Mouse (Mus musculus) cortical plate, adult 2 months (tissue): Measurements from ENCODE around the gene Cracr2b. TPM values are rescaled to one million over a fixed set of nuclear protein-coding genes. Genes with fewer than 3 reads are reported as not detected.

Experiments used
- H3K27ac ChIP-seq: fragments of 200-500 bp; 2 replicates; pipeline ENCODE4 v1.5.1; 2012; ENCODE audit warnings: low read length, control low read depth, inconsistent platforms; ENCODE audit not compliant: insufficient read depth
- H3K4me1 ChIP-seq: fragments of 200-500 bp; 2 replicates; pipeline ENCODE4 v1.6.1; 2011; ENCODE audit warnings: low read length; ENCODE audit not compliant: control insufficient read depth, insufficient read depth
- H3K4me3 ChIP-seq: fragments of 200-500 bp; 2 replicates; pipeline ENCODE4 v1.5.1; 2011; ENCODE audit warnings: mild to moderate bottlenecking, low read length, control low read depth; ENCODE audit not compliant: insufficient read depth
- CTCF ChIP-seq: fragments of 200-500 bp; IDR thresholded peaks from 2 replicates; pipeline ENCODE4 v1.5.1; 2011; ENCODE audit warnings: mild to moderate bottlenecking, control low read depth, low read length; ENCODE audit not compliant: insufficient read depth; ENCODE audit errors: extremely low read depth
- POLR2A ChIP-seq: fragments of 200-500 bp; IDR thresholded peaks from 2 replicates; pipeline ENCODE4 v1.6.1; 2011; ENCODE audit warnings: mild to moderate bottlenecking, low read length, control low read depth; ENCODE audit not compliant: insufficient read depth; ENCODE audit errors: extremely low read depth
- polyA plus RNA-seq: library from polyadenylated mRNA; depleted of rRNA; stranded (reverse); fragments of >200 nt; gene quantifications from 2 replicates; pipeline ENCODE4 v1.2.3, GENCODE M21; 2012

Gene Cracr2b
- polyA plus RNA-seq, 1 experiment, result 4.8 TPM

DNA sequence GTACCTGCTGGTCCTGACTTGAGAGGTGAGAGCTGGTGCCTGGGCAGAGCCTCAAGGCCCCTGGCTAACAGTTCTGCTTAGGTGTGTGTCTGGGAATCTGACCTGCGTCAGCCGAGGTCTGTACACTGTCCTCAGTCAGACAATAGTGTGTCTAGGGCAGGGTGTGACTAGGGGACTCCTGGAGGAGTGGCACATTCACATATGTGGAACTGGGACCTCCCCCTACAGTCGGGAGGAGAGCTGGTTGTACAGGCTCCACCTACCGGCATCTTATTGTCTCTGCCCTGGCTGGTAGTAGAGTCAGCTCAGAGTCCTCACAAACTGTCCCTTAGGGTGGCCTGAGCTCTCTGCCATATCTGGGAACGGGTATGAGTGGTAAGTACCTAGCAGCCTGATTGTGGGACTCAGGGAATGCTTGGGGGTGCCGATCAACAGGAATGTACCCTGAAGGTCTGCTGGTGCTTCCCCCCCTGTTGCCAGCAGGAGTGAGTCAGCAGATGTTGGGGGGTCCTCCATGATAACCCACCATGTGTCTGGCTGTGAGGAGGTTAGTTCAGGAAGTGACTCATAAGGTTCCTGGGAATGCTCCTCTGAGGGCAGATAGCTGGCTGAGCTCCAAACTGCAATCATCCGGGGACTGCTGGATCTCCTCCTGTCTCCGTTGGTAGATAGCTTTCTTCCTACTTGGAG lies 7.8 kb downstream of the Cracr2b start:
- Histone ChIP-seq H3K4me1 (peaks cover 8% of the 10 kb centered on the region), H3K27ac (peak overlapping the region; percentile 22; the same call in 1 of the 2 replicates), H3K4me3 (peak overlapping the region; percentile 62)
- no peak for TF ChIP-seq POLR2A
- peak; percentile 44 for TF ChIP-seq CTCF

DNA sequence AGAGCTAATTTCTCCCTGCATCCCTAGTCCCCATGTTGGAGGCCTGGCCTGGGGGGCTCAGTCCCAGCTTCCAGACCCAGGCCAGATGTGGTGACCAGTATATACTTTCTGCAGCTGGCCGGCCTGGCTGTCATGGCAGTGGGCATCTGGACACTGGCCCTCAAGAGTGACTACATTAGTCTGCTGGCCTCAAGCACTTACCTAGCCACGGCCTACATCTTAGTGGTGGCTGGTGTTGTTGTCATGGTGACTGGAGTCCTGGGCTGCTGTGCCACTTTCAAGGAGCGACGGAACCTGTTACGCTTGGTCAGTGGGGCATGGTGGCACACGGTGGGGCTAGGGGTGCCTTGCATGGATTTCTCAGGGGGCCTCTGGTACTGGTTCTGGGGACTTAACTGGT lies 8.5 kb downstream of the Cracr2b start:
- no peak overlapping the region for H3K27ac ChIP-seq
- H3K4me1 ChIP-seq, result peaks cover 12% of the 10 kb centered on the region
- peak overlapping the region; percentile 62; the same call in 1 of the 2 replicates for H3K4me3 ChIP-seq
- TF ChIP-seq CTCF (no peak), POLR2A (no peak)

DNA sequence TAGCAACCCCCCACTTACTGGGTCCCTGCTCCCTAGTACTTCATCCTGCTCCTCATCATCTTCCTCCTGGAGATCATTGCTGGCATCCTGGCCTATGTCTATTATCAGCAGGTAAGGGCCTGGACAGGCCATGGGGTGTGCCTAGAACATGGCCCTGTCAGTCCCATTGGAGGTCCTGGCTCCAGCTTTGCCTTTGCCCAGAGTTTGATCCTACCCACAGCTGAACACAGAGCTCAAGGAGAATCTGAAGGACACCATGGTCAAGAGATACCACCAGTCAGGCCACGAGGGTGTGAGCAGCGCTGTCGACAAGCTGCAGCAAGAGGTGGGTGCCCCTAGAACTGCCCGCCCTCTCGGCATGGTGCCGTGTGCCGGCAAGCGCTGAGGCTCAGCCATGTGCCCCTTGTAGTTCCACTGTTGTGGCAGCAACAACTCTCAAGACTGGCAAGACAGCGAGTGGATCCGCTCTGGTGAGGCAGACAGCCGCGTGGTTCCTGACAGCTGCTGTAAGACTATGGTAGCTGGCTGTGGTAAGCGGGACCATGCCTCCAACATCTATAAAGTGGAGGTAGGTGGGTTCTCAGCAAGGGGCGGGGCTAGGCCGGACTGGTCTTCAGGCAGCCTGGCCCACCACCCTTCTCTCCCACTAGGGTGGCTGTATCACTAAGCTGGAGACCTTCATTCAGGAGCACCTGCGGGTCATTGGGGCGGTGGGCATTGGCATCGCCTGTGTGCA lies 9.2 kb downstream of the Cracr2b start:
- Histone ChIP-seq H3K4me3 (no peak overlapping the region), H3K4me1 (peaks cover 12% of the 10 kb centered on the region), H3K27ac (no peak overlapping the region)
- TF ChIP-seq CTCF (no peak), POLR2A (no peak)

DNA sequence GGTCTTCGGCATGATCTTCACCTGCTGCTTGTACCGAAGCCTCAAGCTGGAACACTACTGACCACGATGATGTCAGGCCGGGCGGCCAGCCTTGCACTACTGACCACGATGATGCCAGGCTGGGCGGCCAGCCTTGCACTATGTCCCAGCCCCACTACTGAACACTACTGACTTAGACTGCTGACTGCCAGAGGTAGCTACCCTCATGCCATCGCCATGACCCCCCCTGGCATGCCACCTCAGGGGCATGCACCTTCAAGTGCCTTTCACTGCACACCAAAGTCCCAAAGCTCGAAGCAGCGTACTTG lies 9.7 kb downstream of the Cracr2b start:
- TF ChIP-seq CTCF (no peak), POLR2A (no peak)
- H3K27ac ChIP-seq, result no peak overlapping the region
- H3K4me1 ChIP-seq, result peaks cover 12% of the 10 kb centered on the region
- H3K4me3 ChIP-seq, result no peak overlapping the region

DNA sequence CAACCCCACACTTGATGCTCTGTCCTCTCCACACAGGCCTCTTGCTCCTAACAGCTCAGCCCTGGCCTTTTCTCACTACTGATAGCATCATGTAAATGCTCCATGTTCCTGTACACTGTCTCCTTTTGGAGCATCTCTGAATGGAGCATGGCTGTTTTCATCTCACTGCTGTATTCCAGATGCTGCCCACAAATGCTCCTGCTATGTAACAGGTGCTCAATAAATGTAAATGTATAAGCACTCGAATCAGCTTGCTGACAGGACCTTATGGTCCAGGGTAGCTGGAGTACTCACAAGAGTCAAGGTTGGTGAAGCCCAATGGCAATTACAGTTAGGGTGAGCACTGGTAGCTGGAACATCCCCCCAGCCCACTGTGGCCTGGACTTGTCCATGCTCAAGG lies 10.3 kb downstream of the Cracr2b start:
- H3K4me3 ChIP-seq, result no peak overlapping the region
- peaks cover 12% of the 10 kb centered on the region for H3K4me1 ChIP-seq
- H3K27ac ChIP-seq, result no peak overlapping the region
- TF ChIP-seq POLR2A, result no peak
- no peak for TF ChIP-seq CTCF

DNA sequence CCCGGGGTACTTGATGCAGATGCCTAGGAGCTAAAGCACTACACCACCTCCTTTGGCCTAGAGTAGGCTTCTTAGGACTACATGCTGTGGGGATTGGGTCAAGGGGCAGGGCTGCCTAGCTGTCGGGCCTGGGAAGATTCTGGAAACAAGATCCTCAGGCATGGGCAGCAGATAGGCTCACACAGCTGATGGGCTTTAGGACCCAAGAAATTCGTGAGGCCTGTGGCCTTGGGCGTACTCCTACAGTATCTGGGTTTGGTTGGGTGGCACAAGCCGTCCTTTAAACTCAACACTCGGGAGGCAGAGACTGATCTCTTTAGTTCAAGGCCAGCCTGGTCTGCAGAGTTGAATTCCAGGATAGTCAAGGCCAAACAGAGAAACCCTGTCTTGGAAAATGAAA lies 11.3 kb downstream of the Cracr2b start:
- TF ChIP-seq CTCF (no peak), POLR2A (no peak)
- H3K4me3 ChIP-seq, result no peak overlapping the region
- H3K4me1 ChIP-seq, result peaks cover 12% of the 10 kb centered on the region

DNA sequence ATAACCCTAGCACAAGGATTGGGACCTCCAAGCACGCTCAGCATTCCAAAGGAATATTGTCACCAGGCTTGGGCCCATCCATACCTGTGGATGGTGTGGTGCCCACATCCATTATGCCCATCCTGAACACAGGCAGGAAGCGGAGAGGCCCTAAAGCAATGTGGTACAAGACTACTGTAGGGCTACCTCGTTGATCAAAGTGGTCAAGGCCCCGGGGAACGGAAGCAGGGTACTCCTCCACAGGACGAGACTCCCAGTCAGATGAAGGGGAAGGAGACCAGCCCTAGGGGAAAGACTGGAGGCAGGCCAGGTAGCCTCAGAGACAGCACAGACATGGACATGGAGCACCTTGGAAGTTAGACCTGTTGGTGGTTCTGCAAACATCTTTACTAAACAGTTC lies 11.9 kb downstream of the Cracr2b start:
- TF ChIP-seq POLR2A (no peak), CTCF (no peak)
- Histone ChIP-seq H3K27ac (no peak overlapping the region), H3K4me1 (peaks cover 12% of the 10 kb centered on the region), H3K4me3 (no peak overlapping the region)

More for the DNA sequence above, 11.3 kb downstream of the Cracr2b start:
- H3K27ac ChIP-seq, result no peak overlapping the region

GRCm38 (mm10) chr7:141474160-141474559 lies 13.3 kb downstream of the Cracr2b start:
- Histone ChIP-seq H3K27ac (no peak overlapping the region), H3K4me3 (peak overlapping the region; percentile 81), H3K4me1 (peaks cover 8% of the 10 kb centered on the region)
- TF ChIP-seq CTCF (no peak), POLR2A (no peak)

- H3K4me1 ChIP-seq, result peaks cover 5% of the 10 kb centered on the region; the same call in 1 of the 2 replicates
- peak; percentile 77 for TF ChIP-seq POLR2A
- no peak for TF ChIP-seq CTCF
- peak within 1 kb of the TSS; percentile 81 for H3K4me3 ChIP-seq
- peak within 1 kb of the TSS; percentile 93 for H3K27ac ChIP-seq
Measured at GRCm38 (mm10) chr7:141475011-141475804, 14.3 kb downstream of the Cracr2b start, which contains the start of the genes Polr2l and Tspan4. Gene Polr2l, minus strand, starts transcription at chr7:141475132. Gene Tspan4, plus strand, starts transcription at chr7:141475240.

DNA sequence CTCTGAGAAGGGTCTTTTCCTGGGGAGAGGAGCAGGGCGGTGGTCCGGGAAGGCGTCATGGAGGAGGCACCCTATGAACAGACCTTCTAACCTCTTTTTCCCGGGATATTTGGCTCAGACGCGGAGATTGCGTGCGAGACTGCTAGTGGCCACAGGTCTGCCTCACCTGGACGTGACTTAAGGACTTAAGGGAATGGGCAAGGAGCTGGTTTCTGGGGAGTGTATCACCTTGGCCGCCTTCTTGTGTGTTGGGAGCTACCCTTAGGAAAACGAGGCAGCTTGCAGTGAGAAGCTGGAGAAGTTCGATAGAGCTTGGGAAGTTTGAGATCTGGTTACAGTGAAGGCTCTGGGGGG lies 14.9 kb downstream of the Cracr2b start:
- peaks cover 5% of the 10 kb centered on the region; the same call in 1 of the 2 replicates for H3K4me1 ChIP-seq
- peak overlapping the region; percentile 93; the same call in 1 of the 2 replicates for H3K27ac ChIP-seq
- TF ChIP-seq POLR2A (no peak), CTCF (no peak)
- H3K4me3 ChIP-seq, result peak overlapping the region; percentile 81
